Mouse (Mus musculus) small intestine, adult 2 months (tissue): ENCODE measurements around the gene Smyd3. TPM values are rescaled to one million over a fixed set of nuclear protein-coding genes. Genes with fewer than 3 reads are reported as not detected.

Experiments
- H3K27ac ChIP-seq: fragments of 200-500 bp; 2 replicates; pipeline ENCODE4 v1.5.1; 2012; ENCODE audit warnings: low read depth, low read length, control low read depth, inconsistent platforms; ENCODE audit not compliant: insufficient read depth
- H3K27me3 ChIP-seq: fragments of 200-500 bp; 2 replicates; pipeline ENCODE4 v1.6.1; 2012; ENCODE audit warnings: mild to moderate bottlenecking, moderate library complexity, low read length, inconsistent platforms; ENCODE audit not compliant: control insufficient read depth, insufficient read depth
- H3K36me3 ChIP-seq: fragments of 200-500 bp; 2 replicates; pipeline ENCODE4 v1.6.1; 2012; ENCODE audit warnings: mild to moderate bottlenecking, low read length, control low read depth, inconsistent platforms; ENCODE audit not compliant: control insufficient read depth, insufficient read depth
- H3K4me1 ChIP-seq: fragments of 200-500 bp; 2 replicates; pipeline ENCODE4 v1.6.1; 2012; ENCODE audit warnings: low read length, inconsistent platforms, mixed read lengths; ENCODE audit not compliant: control insufficient read depth, insufficient read depth, insufficient read length
- H3K4me3 ChIP-seq: fragments of 200-500 bp; 2 replicates; pipeline ENCODE4 v1.5.1; 2012; ENCODE audit warnings: low read depth, mild to moderate bottlenecking, control low read depth, inconsistent platforms, low read length, moderate library complexity
- CTCF ChIP-seq: fragments of 200-500 bp; IDR thresholded peaks from 2 replicates; pipeline ENCODE4 v1.5.1; 2012; ENCODE audit warnings: low read depth, mild to moderate bottlenecking, control low read depth, inconsistent platforms, low read length, moderate library complexity, mixed read lengths; ENCODE audit not compliant: insufficient replicate concordance, insufficient read length; ENCODE audit errors: extremely low read depth
- POLR2A ChIP-seq: fragments of 200-500 bp; IDR thresholded peaks from 2 replicates; pipeline ENCODE4 v1.6.1; 2012; ENCODE audit warnings: low read depth, mild to moderate bottlenecking, control low read depth, inconsistent platforms, low read length, moderate library complexity
- WGBS: fragments of 180-500 bp; shearing (Covaris S2); methylation state at CpG from one replicate; pipeline ENCODE4 v1.1.7; 2018; 5-methylcytosine and 5-hydroxymethylcytosine counted together
- polyA plus RNA-seq: library from polyadenylated mRNA; depleted of rRNA; stranded (reverse); fragments of >200 nt; gene quantifications from 2 replicates; pipeline ENCODE4 v1.2.3, GENCODE M21; 2012

Gene Smyd3
- polyA plus RNA-seq, 1 experiment = 1.1 TPM

GRCm38 (mm10) chr1:179142177-179142576 lies 375.7 kb downstream of the Smyd3 start:
- Histone ChIP-seq H3K27me3 (no peaks in the 10 kb centered on the region), H3K27ac (no peak overlapping the region), H3K4me3 (no peak overlapping the region), H3K36me3 (no peaks in the 10 kb centered on the region), H3K4me1 (no peaks in the 10 kb centered on the region)
- TF ChIP-seq POLR2A (no peak), CTCF (peak; percentile 45; the same call in 1 of the 2 replicates)
- 28% methylated on average over 3 of the region's 3 CpGs for WGBS

GRCm38 (mm10) chr1:179141071-179141650 lies 376.7 kb downstream of the Smyd3 start:
- H3K27me3 ChIP-seq = no peaks in the 10 kb centered on the region
- no peaks in the 10 kb centered on the region for H3K36me3 ChIP-seq
- TF ChIP-seq POLR2A = no peak
- no peak for TF ChIP-seq CTCF
- WGBS = 86% methylated on average over 12 of the region's 12 CpGs
- H3K4me3 ChIP-seq = no peak overlapping the region
- H3K27ac ChIP-seq = no peak overlapping the region
- peaks cover 7% of the 10 kb centered on the region; the same call in 1 of the 2 replicates for H3K4me1 ChIP-seq

- TF ChIP-seq CTCF (peak; percentile 32; the same call in 1 of the 2 replicates), POLR2A (no peak)
- H3K27me3 ChIP-seq = no peaks in the 10 kb centered on the region
- peaks cover 7% of the 10 kb centered on the region; the same call in 1 of the 2 replicates for H3K4me1 ChIP-seq
- WGBS = 32% methylated on average over 3 of the region's 3 CpGs
- peak overlapping the region; percentile 41 for H3K4me3 ChIP-seq
- no peaks in the 10 kb centered on the region for H3K36me3 ChIP-seq
- no peak overlapping the region for H3K27ac ChIP-seq
These were observed 380.7 kb downstream of the Smyd3 start for GRCm38 (mm10) chr1:179137145-179137477.

GRCm38 (mm10) chr1:179136461-179137144 lies 381.2 kb downstream of the Smyd3 start:
- Histone ChIP-seq H3K27me3 (no peaks in the 10 kb centered on the region), H3K27ac (no peak overlapping the region), H3K36me3 (no peaks in the 10 kb centered on the region), H3K4me3 (peak overlapping the region; percentile 41), H3K4me1 (peaks cover 7% of the 10 kb centered on the region; the same call in 1 of the 2 replicates)
- 16% methylated on average over 14 of the region's 14 CpGs for WGBS
- TF ChIP-seq POLR2A (no peak), CTCF (no peak)

GRCm38 (mm10) chr1:179129995-179130394 lies 387.8 kb downstream of the Smyd3 start:
- no peaks in the 10 kb centered on the region for H3K27me3 ChIP-seq
- H3K36me3 ChIP-seq = no peaks in the 10 kb centered on the region
- no peak overlapping the region for H3K4me3 ChIP-seq
- TF ChIP-seq POLR2A (no peak), CTCF (no peak)
- no peak overlapping the region for H3K27ac ChIP-seq
- no peaks in the 10 kb centered on the region for H3K4me1 ChIP-seq
- 84% methylated on average over 5 of the region's 5 CpGs for WGBS

GRCm38 (mm10) chr1:179126287-179126686 lies 391.6 kb downstream of the Smyd3 start:
- H3K27ac ChIP-seq = no peak overlapping the region
- 81% methylated on average over 3 of the region's 3 CpGs for WGBS

GRCm38 (mm10) chr1:179122476-179123229 lies 395.2 kb downstream of the Smyd3 start:
- TF ChIP-seq POLR2A = no peak
- no peak for TF ChIP-seq CTCF
- WGBS = 70% methylated on average over 11 of the region's 11 CpGs
- no peak overlapping the region for H3K4me3 ChIP-seq

More at GRCm38 (mm10) chr1:179126287-179126686, 391.6 kb downstream of the Smyd3 start:
- Histone ChIP-seq H3K4me3 (no peak overlapping the region), H3K4me1 (no peaks in the 10 kb centered on the region), H3K27me3 (no peaks in the 10 kb centered on the region), H3K36me3 (no peaks in the 10 kb centered on the region)
- TF ChIP-seq CTCF (no peak), POLR2A (no peak)

More at GRCm38 (mm10) chr1:179122476-179123229, 395.2 kb downstream of the Smyd3 start:
- no peak overlapping the region for H3K27ac ChIP-seq
- no peaks in the 10 kb centered on the region for H3K27me3 ChIP-seq
- no peaks in the 10 kb centered on the region for H3K36me3 ChIP-seq
- H3K4me1 ChIP-seq = no peaks in the 10 kb centered on the region
